Mouse (Mus musculus): ENCODE measurements around the gene Mfsd7a. TPM values are rescaled to one million over a fixed set of nuclear protein-coding genes. Genes with fewer than 3 reads are reported as not detected.

Mfsd7a gene
- total and polyA plus RNA-seq, 2 experiments = 3.0 to 4.7 TPM

- TF ChIP-seq CTCF (IDR thresholded peaks at IDR 0.05; ENCODE audit: low read depth, low read length) (no peak), POLR2A (IDR thresholded peaks at IDR 0.05; ENCODE audit: extremely low read depth, insufficient read depth, low read length) (no peak)
- no peak overlapping the region for H3K9ac ChIP-seq (ENCODE audit: low read depth, low read length)
- H3K36me3 ChIP-seq (ENCODE audit: control insufficient read depth, insufficient read depth, low read length) = no peaks in the 10 kb centered on the region
- DNase-seq (ENCODE audit: extremely low read depth, low read depth, low spot score) = no peak
- no peaks in the 10 kb centered on the region for H3K27me3 ChIP-seq (ENCODE audit: control insufficient read depth, insufficient read depth, low read length)
- no peak overlapping the region for H3K4me3 ChIP-seq (ENCODE audit: insufficient read depth, low read depth, low read length)
- peaks cover 6% of the 10 kb centered on the region for H3K4me1 ChIP-seq (ENCODE audit: control insufficient read depth, insufficient read depth, low read length)
- WGBS = 87% methylated on average over 2 of the region's 2 CpGs
- no peak overlapping the region for H3K27ac ChIP-seq (replicated peaks; ENCODE audit: insufficient read depth, low read depth, low read length)
- no peaks in the 10 kb centered on the region for H3K79me2 ChIP-seq (ENCODE audit: control insufficient read depth, insufficient read depth, low read length)
Observed at GRCm38 (mm10) chr5:108423427-108423826, 25.3 kb downstream of the Mfsd7a start.

- no peaks in the 10 kb centered on the region for H3K79me2 ChIP-seq (ENCODE audit: control insufficient read depth, insufficient read depth, low read length)
- TF ChIP-seq CTCF (IDR thresholded peaks at IDR 0.05; ENCODE audit: low read depth, low read length) = no peak
- TF ChIP-seq POLR2A (IDR thresholded peaks at IDR 0.05; ENCODE audit: extremely low read depth, insufficient read depth, low read length) = no peak
- no peak for DNase-seq (ENCODE audit: extremely low read depth, low read depth, low spot score)
- H3K27me3 ChIP-seq (ENCODE audit: control insufficient read depth, insufficient read depth, low read length) = no peaks in the 10 kb centered on the region
- H3K9ac ChIP-seq (ENCODE audit: low read depth, low read length) = no peak overlapping the region
- H3K4me1 ChIP-seq (ENCODE audit: control insufficient read depth, insufficient read depth, low read length) = peaks cover 6% of the 10 kb centered on the region
- no peak overlapping the region for H3K27ac ChIP-seq (replicated peaks; ENCODE audit: insufficient read depth, low read depth, low read length)
- no peaks in the 10 kb centered on the region for H3K36me3 ChIP-seq (ENCODE audit: control insufficient read depth, insufficient read depth, low read length)
- WGBS = 81% methylated on average over 3 of the region's 3 CpGs
- no peak overlapping the region for H3K4me3 ChIP-seq (ENCODE audit: insufficient read depth, low read depth, low read length)
Observed at GRCm38 (mm10) chr5:108422741-108423140, 25.9 kb downstream of the Mfsd7a start.

GRCm38 (mm10) chr5:108414711-108415110, 34.0 kb downstream of the Mfsd7a start:
- H3K27me3 ChIP-seq (ENCODE audit: control insufficient read depth, insufficient read depth, low read length) = no peaks in the 10 kb centered on the region
- H3K27ac ChIP-seq (replicated peaks; ENCODE audit: insufficient read depth, low read depth, low read length) = no peak overlapping the region
- no peak overlapping the region for H3K9ac ChIP-seq (ENCODE audit: low read depth, low read length)
- no peaks in the 10 kb centered on the region for H3K36me3 ChIP-seq (ENCODE audit: control insufficient read depth, insufficient read depth, low read length)
- H3K79me2 ChIP-seq (ENCODE audit: control insufficient read depth, insufficient read depth, low read length) = no peaks in the 10 kb centered on the region
- DNase-seq (ENCODE audit: extremely low read depth, low read depth, low spot score) = no peak
- 81% methylated on average over 2 of the region's 2 CpGs for WGBS
- no peaks in the 10 kb centered on the region for H3K4me1 ChIP-seq (ENCODE audit: control insufficient read depth, insufficient read depth, low read length)
- no peak overlapping the region for H3K4me3 ChIP-seq (ENCODE audit: insufficient read depth, low read depth, low read length)
- TF ChIP-seq POLR2A (IDR thresholded peaks at IDR 0.05; ENCODE audit: extremely low read depth, insufficient read depth, low read length) (no peak), CTCF (IDR thresholded peaks at IDR 0.05; ENCODE audit: low read depth, low read length) (no peak)

GRCm38 (mm10) chr5:108406977-108407376, 41.7 kb downstream of the Mfsd7a start:
- no peak overlapping the region for H3K27ac ChIP-seq (replicated peaks; ENCODE audit: insufficient read depth, low read depth, low read length)
- H3K27me3 ChIP-seq (ENCODE audit: control insufficient read depth, insufficient read depth, low read length) = no peaks in the 10 kb centered on the region
- 71% methylated on average over 2 of the region's 2 CpGs for WGBS
- TF ChIP-seq POLR2A (IDR thresholded peaks at IDR 0.05; ENCODE audit: extremely low read depth, insufficient read depth, low read length) = no peak
- TF ChIP-seq CTCF (IDR thresholded peaks at IDR 0.05; ENCODE audit: low read depth, low read length) = no peak
- H3K79me2 ChIP-seq (ENCODE audit: control insufficient read depth, insufficient read depth, low read length) = no peaks in the 10 kb centered on the region
- no peak overlapping the region for H3K9ac ChIP-seq (ENCODE audit: low read depth, low read length)
- H3K4me3 ChIP-seq (ENCODE audit: insufficient read depth, low read depth, low read length) = no peak overlapping the region
- no peaks in the 10 kb centered on the region for H3K36me3 ChIP-seq (ENCODE audit: control insufficient read depth, insufficient read depth, low read length)
- DNase-seq (ENCODE audit: extremely low read depth, low read depth, low spot score) = no peak
- no peaks in the 10 kb centered on the region for H3K4me1 ChIP-seq (ENCODE audit: control insufficient read depth, insufficient read depth, low read length)

GRCm38 (mm10) chr5:108405460-108405859, 43.2 kb downstream of the Mfsd7a start:
- no peaks in the 10 kb centered on the region for H3K4me1 ChIP-seq (ENCODE audit: control insufficient read depth, insufficient read depth, low read length)
- H3K36me3 ChIP-seq (ENCODE audit: control insufficient read depth, insufficient read depth, low read length) = no peaks in the 10 kb centered on the region
- H3K4me3 ChIP-seq (ENCODE audit: insufficient read depth, low read depth, low read length) = no peak overlapping the region
- TF ChIP-seq CTCF (IDR thresholded peaks at IDR 0.05; ENCODE audit: low read depth, low read length) (no peak), POLR2A (IDR thresholded peaks at IDR 0.05; ENCODE audit: extremely low read depth, insufficient read depth, low read length) (no peak)
- WGBS = 59% methylated on average over 1 of the region's 1 CpGs
- no peaks in the 10 kb centered on the region for H3K79me2 ChIP-seq (ENCODE audit: control insufficient read depth, insufficient read depth, low read length)
- DNase-seq (ENCODE audit: extremely low read depth, low read depth, low spot score) = no peak
- H3K27ac ChIP-seq (replicated peaks; ENCODE audit: insufficient read depth, low read depth, low read length) = no peak overlapping the region
- H3K27me3 ChIP-seq (ENCODE audit: control insufficient read depth, insufficient read depth, low read length) = no peaks in the 10 kb centered on the region
- H3K9ac ChIP-seq (ENCODE audit: low read depth, low read length) = no peak overlapping the region

- H3K36me3 ChIP-seq (ENCODE audit: control insufficient read depth, insufficient read depth, low read length) = no peaks in the 10 kb centered on the region
- H3K4me3 ChIP-seq (ENCODE audit: insufficient read depth, low read depth, low read length) = no peak overlapping the region
- TF ChIP-seq POLR2A (IDR thresholded peaks at IDR 0.05; ENCODE audit: extremely low read depth, insufficient read depth, low read length) = no peak
- TF ChIP-seq CTCF (IDR thresholded peaks at IDR 0.05; ENCODE audit: low read depth, low read length) = no peak
Observed at GRCm38 (mm10) chr5:108403453-108403852, 45.2 kb downstream of the Mfsd7a start.

More at GRCm38 (mm10) chr5:108403453-108403852, 45.2 kb downstream of the Mfsd7a start:
- Histone ChIP-seq H3K27me3 (ENCODE audit: control insufficient read depth, insufficient read depth, low read length) (no peaks in the 10 kb centered on the region), H3K27ac (replicated peaks; ENCODE audit: insufficient read depth, low read depth, low read length) (no peak overlapping the region), H3K79me2 (ENCODE audit: control insufficient read depth, insufficient read depth, low read length) (no peaks in the 10 kb centered on the region), H3K9ac (ENCODE audit: low read depth, low read length) (no peak overlapping the region), H3K4me1 (ENCODE audit: control insufficient read depth, insufficient read depth, low read length) (no peaks in the 10 kb centered on the region)
- WGBS = 71% methylated on average over 4 of the region's 4 CpGs
- no peak for DNase-seq (ENCODE audit: extremely low read depth, low read depth, low spot score)

Other genes starting within 250 kb of the Mfsd7a start
- 11.3 and 13.0 TPM in 2 replicates for gene Dr1, start 180.0 kb downstream of the Mfsd7a start, total RNA-seq (2014; rRNA removed)
- 9.6 and 9.8 TPM in 2 replicates for gene Dr1, start 180.0 kb downstream of the Mfsd7a start, polyA plus RNA-seq (2012; rRNA removed)
- 10.8 and 11.7 TPM in 2 replicates for gene Pigg, start 136.3 kb downstream of the Mfsd7a start, total RNA-seq (2014; rRNA removed)
- gene Pigg, start 136.3 kb downstream of the Mfsd7a start, polyA plus RNA-seq (2012; rRNA removed) = 4.9 and 5.6 TPM in 2 replicates
- not detected in 2 replicates for gene Gm42517, start 81.0 kb downstream of the Mfsd7a start, total RNA-seq (2014; rRNA removed)
- gene Gm42517, start 81.0 kb downstream of the Mfsd7a start, polyA plus RNA-seq (2012; rRNA removed) = 0.06 TPM in 1 of 2 replicates, not detected in the other
- gene Pde6b, start 60.5 kb downstream of the Mfsd7a start, total RNA-seq (2014; rRNA removed) = not detected in 2 replicates
- gene Pde6b, start 60.5 kb downstream of the Mfsd7a start, polyA plus RNA-seq (2012; rRNA removed) = not detected in 2 replicates
- 438 and 500 TPM in 2 replicates for gene Atp5k, start 14.4 kb downstream of the Mfsd7a start, total RNA-seq (2014; rRNA removed)
- gene Atp5k, start 14.4 kb downstream of the Mfsd7a start, polyA plus RNA-seq (2012; rRNA removed) = 65.2 and 73.2 TPM in 2 replicates
- gene Pcgf3, start 12.3 kb upstream of the Mfsd7a start, total RNA-seq (2014; rRNA removed) = 11.4 and 13.3 TPM in 2 replicates
- 4.5 and 5.6 TPM in 2 replicates for gene Pcgf3, start 12.3 kb upstream of the Mfsd7a start, polyA plus RNA-seq (2012; rRNA removed)
- not detected in 2 replicates for gene Cplx1, start 101.1 kb upstream of the Mfsd7a start, total RNA-seq (2014; rRNA removed)
- not detected in 2 replicates for gene Cplx1, start 101.1 kb upstream of the Mfsd7a start, polyA plus RNA-seq (2012; rRNA removed)
- 32.7 and 39.8 TPM in 2 replicates for gene Gak, start 180.9 kb upstream of the Mfsd7a start, total RNA-seq (2014; rRNA removed)
- gene Gak, start 180.9 kb upstream of the Mfsd7a start, polyA plus RNA-seq (2012; rRNA removed) = 48.0 and 54.7 TPM in 2 replicates
- 6.0 and 9.9 TPM in 2 replicates for gene Tmem175, start 180.9 kb upstream of the Mfsd7a start, total RNA-seq (2014; rRNA removed)
- 19.4 TPM in 2 replicates for gene Tmem175, start 180.9 kb upstream of the Mfsd7a start, polyA plus RNA-seq (2012; rRNA removed)
- gene Idua, start 211.4 kb upstream of the Mfsd7a start, total RNA-seq (2014; rRNA removed) = 2.1 and 2.6 TPM in 2 replicates
- 4.3 and 7.3 TPM in 2 replicates for gene Idua, start 211.4 kb upstream of the Mfsd7a start, polyA plus RNA-seq (2012; rRNA removed)
- 14.0 and 16.3 TPM in 2 replicates for gene Dgkq, start 220.8 kb upstream of the Mfsd7a start, total RNA-seq (2014; rRNA removed)
- gene Dgkq, start 220.8 kb upstream of the Mfsd7a start, polyA plus RNA-seq (2012; rRNA removed) = 19.5 and 28.2 TPM in 2 replicates
- 121 and 190 TPM in 2 replicates for gene Slc26a1, start 226.7 kb upstream of the Mfsd7a start, total RNA-seq (2014; rRNA removed)
- gene Slc26a1, start 226.7 kb upstream of the Mfsd7a start, polyA plus RNA-seq (2012; rRNA removed) = 261 and 264 TPM in 2 replicates
- 20.2 and 22.7 TPM in 2 replicates for gene Fgfrl1, start 243.5 kb upstream of the Mfsd7a start, total RNA-seq (2014; rRNA removed)
- 42.3 and 49.9 TPM in 2 replicates for gene Fgfrl1, start 243.5 kb upstream of the Mfsd7a start, polyA plus RNA-seq (2012; rRNA removed)

Measured in liver, adult 2 months (tissue).